Mouse (Mus musculus): ENCODE data around the gene Hist1h3d. TPM values are rescaled to one million over a fixed set of nuclear protein-coding genes. Genes with fewer than 3 reads are reported as not detected.
"Not testable (repeated sequence)": the region's sequence is repeated elsewhere in the genome, so short reads cannot be mapped to it uniquely, and the experiment has no call there.

Gene Hist1h3d
- polyA plus RNA-seq, 1 experiment from 2014 or later = 6.5 TPM

DNA sequence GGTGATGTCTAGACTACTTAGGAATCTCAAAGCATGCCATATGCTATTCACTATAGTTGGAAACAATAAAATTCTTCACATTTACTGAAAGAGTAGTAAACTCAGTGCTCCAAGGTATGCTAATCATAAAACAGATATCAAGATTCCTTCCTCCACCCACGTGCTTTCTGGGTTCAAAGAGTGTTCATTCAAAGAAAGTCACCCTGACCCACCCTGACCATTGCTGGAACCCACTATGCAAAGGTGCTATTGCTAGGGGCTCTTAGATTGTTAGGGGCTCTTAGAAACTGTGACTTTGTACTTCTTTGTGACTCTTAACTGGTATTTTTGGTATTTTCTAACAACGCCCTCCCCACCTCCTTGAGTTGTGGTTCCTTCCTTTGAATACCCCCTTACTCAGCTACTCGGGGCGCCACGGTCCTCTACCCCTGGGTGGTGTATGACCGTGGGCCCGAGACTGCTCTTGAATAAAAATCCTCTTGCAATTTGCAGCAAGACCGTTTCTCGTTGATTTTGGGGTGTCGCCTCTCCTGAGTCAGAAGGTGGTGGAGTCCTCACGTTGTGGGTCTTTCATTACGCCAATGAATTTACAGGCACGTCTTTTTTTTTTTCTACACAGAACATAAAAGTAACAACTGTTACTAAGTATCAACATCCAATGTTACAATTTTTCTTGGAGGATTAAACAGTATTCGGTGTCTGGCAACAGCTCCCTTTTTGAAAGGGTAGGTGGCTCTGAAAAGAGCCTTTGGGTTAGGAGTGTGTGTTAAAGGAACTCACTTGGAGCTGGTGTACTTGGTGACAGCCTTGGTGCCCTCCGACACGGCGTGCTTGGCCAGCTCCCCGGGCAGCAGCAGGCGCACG is 2.3 kb upstream of the Hist1h3d start:
- Histone ChIP-seq H3K4me1 (peaks cover 26% of the 10 kb centered on the region), H3K27ac (peak overlapping the region; percentile 98), H3K4me2 (peak overlapping the region; percentile 68), H3K9ac (peak overlapping the region; percentile 63), H3K4me3 (replicated peaks) (peak overlapping the region; percentile 53)
- 7% methylated on average over 20 of the region's 20 CpGs for WGBS
- not testable (repeated sequence) for H3K36me3 ChIP-seq; ATAC-seq (replicated peaks; ENCODE audit: low FRiP score); H3K9me3 ChIP-seq (replicated peaks); H3K27me3 ChIP-seq

DNA sequence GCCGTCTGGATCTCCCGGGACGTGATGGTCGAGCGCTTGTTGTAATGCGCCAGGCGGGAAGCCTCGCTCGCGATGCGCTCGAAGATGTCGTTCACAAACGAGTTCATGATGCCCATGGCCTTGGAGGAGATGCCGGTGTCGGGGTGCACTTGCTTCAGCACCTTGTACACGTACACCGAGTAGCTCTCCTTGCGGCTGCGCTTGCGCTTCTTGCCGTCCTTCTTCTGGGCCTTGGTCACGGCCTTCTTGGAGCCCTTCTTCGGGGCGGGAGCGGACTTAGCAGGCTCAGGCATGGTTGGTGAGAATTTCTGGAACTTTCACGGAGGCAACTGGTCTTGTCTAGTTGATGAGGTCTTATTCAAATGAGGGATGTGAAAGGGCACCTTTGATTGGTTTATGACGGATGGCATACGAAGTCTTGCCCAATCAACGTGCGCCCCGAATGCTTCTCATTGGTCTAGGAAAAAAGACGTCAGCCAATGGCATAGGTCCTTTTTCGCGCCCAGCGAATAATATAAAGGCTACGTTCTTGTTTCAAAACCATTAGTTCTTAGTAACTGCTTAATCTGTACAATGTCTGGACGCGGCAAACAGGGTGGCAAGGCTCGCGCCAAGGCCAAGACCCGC is 1.6 kb upstream of the Hist1h3d start, which contains the start of the genes Hist1h2bf and Hist1h2ad:
Gene Hist1h2bf, minus strand, starts transcription at position 299 of the 627 bp plus-strand sequence.
Gene Hist1h2ad, plus strand, starts transcription at position 484 of the 627 bp plus-strand sequence.
- Histone ChIP-seq H3K4me2 (peak within 1 kb of the TSS; percentile 68), H3K4me1 (peaks cover 26% of the 10 kb centered on the region), H3K9ac (peak within 1 kb of the TSS; percentile 63), H3K27ac (peak within 1 kb of the TSS; percentile 98), H3K4me3 (replicated peaks) (peak within 1 kb of the TSS; percentile 53)
- not testable (repeated sequence) for H3K36me3 ChIP-seq; H3K27me3 ChIP-seq; H3K9me3 ChIP-seq (replicated peaks)
- WGBS = under 1% methylated on average over 42 of the region's 42 CpGs
- peak; percentile 93 for ATAC-seq (replicated peaks; ENCODE audit: low FRiP score)

- peak overlapping the region; percentile 68 for H3K4me2 ChIP-seq
- H3K27me3 ChIP-seq; H3K36me3 ChIP-seq; H3K9me3 ChIP-seq (replicated peaks); ATAC-seq (replicated peaks; ENCODE audit: low FRiP score): not testable (repeated sequence)
- H3K27ac ChIP-seq = peak overlapping the region; percentile 98
- H3K4me3 ChIP-seq (replicated peaks) = peak overlapping the region; percentile 51
- 0% methylated on average over 16 of the region's 39 CpGs for WGBS
- peaks cover 23% of the 10 kb centered on the region for H3K4me1 ChIP-seq
- H3K9ac ChIP-seq = 0 out of 2 replicates have a peak overlapping the region, but pooled peaks have one; percentile 38
These were observed 905 bp upstream of the Hist1h3d start for GRCm38 (mm10) chr13:23574546-23575170.

GRCm38 (mm10) chr13:23575864-23576313 is 326 bp downstream of the Hist1h3d start:
- 2% methylated on average over 11 of the region's 40 CpGs for WGBS
- Histone ChIP-seq H3K4me1 (peaks cover 19% of the 10 kb centered on the region), H3K4me3 (replicated peaks) (peak overlapping the region; percentile 51), H3K27ac (peak overlapping the region; percentile 92), H3K9ac (peak overlapping the region; percentile 67), H3K4me2 (peak overlapping the region; percentile 68)
- ATAC-seq (replicated peaks; ENCODE audit: low FRiP score); H3K27me3 ChIP-seq; H3K36me3 ChIP-seq; H3K9me3 ChIP-seq (replicated peaks): not testable (repeated sequence)

DNA sequence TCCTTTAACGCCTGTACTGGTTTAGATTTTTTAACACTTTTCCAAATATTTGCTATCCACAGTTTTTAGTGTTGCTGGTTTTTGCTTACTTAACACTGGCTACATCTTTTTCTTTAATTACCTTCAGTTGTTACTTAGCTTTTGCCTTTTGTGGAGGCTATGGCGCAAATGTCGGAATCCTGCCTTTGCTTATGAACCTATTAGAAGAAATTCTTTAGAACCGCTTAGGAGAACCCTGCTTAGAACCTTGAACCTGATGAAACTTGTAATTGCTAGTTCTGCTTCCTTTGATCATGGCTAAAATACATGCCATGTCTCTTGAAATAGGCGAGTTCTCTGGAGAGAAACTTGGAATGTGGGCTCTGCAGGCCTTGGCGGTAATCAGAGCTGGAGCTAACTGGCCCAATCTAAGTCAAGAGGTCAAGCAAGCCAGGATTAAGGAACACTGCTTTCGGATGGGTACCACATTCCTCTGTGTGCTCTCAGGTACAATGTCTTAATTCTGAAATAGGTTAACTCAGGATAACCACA is 853 bp downstream of the Hist1h3d start:
- Histone ChIP-seq H3K4me1 (peaks cover 19% of the 10 kb centered on the region), H3K9me3 (replicated peaks) (no peaks in the 10 kb centered on the region), H3K36me3 (no peaks in the 10 kb centered on the region), H3K9ac (peak overlapping the region; percentile 67), H3K4me2 (peak overlapping the region; percentile 68), H3K27ac (peak overlapping the region; percentile 92), H3K4me3 (replicated peaks) (peak overlapping the region; percentile 51), H3K27me3 (no peaks in the 10 kb centered on the region)
- 7% methylated on average over 7 of the region's 7 CpGs for WGBS
- ATAC-seq (replicated peaks; ENCODE audit: low FRiP score) = no peak

DNA sequence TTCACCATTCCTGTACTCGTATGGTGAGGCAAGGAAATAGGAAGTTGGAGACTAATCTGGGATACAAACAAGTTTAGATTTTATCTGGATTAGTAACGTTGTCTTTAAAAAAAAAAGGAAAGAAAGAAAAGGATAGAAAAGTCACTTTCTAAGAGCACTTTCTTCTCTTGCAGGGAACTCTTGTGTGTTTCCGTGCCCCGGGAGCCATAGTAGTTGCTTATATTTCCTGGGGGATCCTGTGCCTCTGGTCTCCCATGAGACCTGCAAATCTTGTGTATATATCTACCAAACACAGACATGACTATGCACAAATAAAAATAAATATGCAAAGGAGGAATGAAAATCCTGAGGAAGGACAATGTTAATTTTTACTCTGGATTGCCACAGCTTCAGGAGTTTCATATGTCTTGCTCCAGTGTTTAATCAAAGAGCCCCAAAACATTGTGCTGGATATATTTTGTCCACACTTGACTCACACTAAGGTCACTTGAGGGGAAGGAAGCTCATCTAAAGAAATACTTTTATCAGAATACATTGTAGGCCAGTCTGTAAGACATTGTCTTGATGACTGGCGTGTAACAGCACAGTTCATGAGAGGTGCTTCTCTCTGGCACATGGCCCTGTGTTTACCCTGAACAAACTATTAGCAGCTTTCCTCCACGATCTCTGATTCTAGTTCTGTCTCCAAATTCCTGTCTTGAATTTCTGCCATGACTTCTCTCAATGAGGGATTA is 1.5 kb downstream of the Hist1h3d start:
- Histone ChIP-seq H3K27ac (peak overlapping the region; percentile 92), H3K27me3 (no peaks in the 10 kb centered on the region), H3K4me3 (replicated peaks) (peak overlapping the region; percentile 51), H3K9me3 (replicated peaks) (no peaks in the 10 kb centered on the region), H3K9ac (peak overlapping the region; percentile 67), H3K4me2 (peak overlapping the region; percentile 68), H3K4me1 (peaks cover 22% of the 10 kb centered on the region), H3K36me3 (no peaks in the 10 kb centered on the region)
- no peak for ATAC-seq (replicated peaks; ENCODE audit: low FRiP score)
- WGBS = 42% methylated on average over 6 of the region's 6 CpGs

- 94% methylated on average over 1 of the region's 1 CpGs for WGBS
- Histone ChIP-seq H3K4me1 (peaks cover 25% of the 10 kb centered on the region), H3K4me3 (replicated peaks) (no peak overlapping the region), H3K36me3 (no peaks in the 10 kb centered on the region), H3K27ac (no peak overlapping the region), H3K4me2 (no peak overlapping the region), H3K27me3 (no peaks in the 10 kb centered on the region), H3K9ac (no peak overlapping the region), H3K9me3 (replicated peaks) (no peaks in the 10 kb centered on the region)
- no peak for ATAC-seq (replicated peaks; ENCODE audit: low FRiP score)
These were observed 2.3 kb downstream of the Hist1h3d start for GRCm38 (mm10) chr13:23577835-23578234.

DNA sequence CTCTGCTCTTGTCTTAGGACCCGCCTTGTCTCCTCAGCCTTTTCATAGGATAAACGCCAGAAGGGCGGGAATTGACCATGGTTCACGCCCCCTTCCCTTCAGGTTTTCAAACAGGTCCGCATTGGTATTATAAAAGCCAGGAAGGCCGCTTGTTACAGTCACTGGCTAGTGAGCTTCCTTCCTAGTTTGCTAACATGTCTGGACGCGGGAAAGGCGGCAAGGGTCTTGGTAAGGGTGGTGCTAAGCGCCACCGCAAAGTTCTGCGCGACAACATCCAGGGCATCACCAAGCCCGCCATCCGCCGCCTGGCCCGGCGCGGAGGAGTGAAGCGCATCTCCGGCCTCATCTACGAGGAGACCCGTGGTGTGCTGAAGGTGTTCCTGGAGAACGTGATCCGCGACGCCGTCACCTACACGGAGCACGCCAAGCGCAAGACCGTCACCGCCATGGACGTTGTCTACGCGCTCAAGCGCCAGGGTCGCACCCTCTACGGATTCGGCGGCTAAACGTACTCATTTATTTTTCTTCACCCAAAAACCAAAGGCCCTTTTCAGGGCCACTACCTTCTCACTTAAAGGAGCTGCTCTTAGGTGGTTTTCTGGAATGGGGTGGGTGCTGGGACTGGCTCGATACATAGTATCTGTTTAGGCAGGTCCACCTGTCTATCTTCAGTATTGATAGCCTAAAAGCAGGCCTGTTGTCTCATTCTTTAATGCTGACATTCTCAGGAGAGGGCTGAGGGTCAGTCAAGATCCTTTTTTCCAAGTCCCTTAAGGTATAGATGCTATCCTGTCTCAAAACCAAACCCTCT is 6.0 kb downstream of the Hist1h3d start, which contains the start of gene Hist1h4d:
Gene Hist1h4d, plus strand, starts transcription at position 191 of the 811 bp plus-strand sequence.
- Histone ChIP-seq H3K27ac (peak within 1 kb of the TSS; percentile 98), H3K4me1 (peaks cover 36% of the 10 kb centered on the region), H3K27me3 (no peaks in the 10 kb centered on the region), H3K9me3 (replicated peaks) (no peaks in the 10 kb centered on the region), H3K9ac (peak within 1 kb of the TSS; percentile 73), H3K4me3 (replicated peaks) (peak within 1 kb of the TSS; percentile 48), H3K36me3 (no peaks in the 10 kb centered on the region), H3K4me2 (peak within 1 kb of the TSS; percentile 63)
- under 1% methylated on average over 43 of the region's 43 CpGs for WGBS
- ATAC-seq (replicated peaks; ENCODE audit: low FRiP score) = peak; percentile 93

DNA sequence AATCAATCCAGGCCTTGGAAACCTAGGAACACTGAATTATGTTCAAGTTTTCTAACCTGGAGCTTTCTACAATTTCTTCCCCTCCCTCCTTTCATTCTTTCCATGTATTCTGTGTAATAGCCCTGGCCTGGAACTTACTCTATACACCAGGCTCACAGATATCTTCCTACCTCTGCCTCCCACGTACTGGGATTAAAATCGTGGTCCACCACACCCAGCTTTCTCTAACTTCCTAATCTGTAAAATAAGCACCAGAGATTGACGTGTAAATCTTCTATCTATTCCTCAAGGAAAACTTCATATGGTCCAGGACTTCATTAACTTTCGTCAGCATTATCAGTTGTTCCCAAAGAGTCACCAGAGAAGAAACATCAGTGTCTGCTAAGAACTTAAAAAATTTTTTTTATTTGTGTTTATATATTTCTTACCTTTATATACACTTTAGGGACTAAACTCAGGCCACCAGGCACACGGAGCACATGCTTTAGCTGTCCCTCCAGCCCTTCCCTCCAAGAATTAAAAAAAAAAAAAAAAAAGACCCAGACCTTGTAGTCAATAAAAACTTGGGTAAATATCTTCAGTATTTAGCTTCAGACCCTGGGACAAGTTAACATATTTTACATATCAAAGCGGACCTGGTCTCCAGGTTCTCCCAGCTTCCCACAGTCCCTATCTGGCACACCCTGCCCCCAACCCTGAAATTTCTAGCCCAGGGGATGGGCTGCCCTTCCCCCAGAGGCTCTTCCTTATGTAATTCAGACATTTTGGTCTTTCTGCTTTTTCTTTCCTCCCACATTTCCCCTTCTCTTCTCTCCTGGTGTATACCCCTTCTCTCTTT is 6.9 kb downstream of the Hist1h3d start:
- Histone ChIP-seq H3K4me3 (replicated peaks) (peak overlapping the region; percentile 48), H3K27ac (peak overlapping the region; percentile 98), H3K4me2 (peak overlapping the region; percentile 63), H3K27me3 (no peaks in the 10 kb centered on the region), H3K9ac (peak overlapping the region; percentile 73), H3K4me1 (peaks cover 32% of the 10 kb centered on the region), H3K9me3 (replicated peaks) (no peaks in the 10 kb centered on the region), H3K36me3 (no peaks in the 10 kb centered on the region)
- 7% methylated on average over 6 of the region's 6 CpGs for WGBS
- ATAC-seq (replicated peaks; ENCODE audit: low FRiP score) = no peak

Measured in kidney, embryonic 15.5 days (tissue).